Mouse (Mus musculus) MEL (cell line): ENCODE results near the gene Rtca.

Source experiments
- ETS1 ChIP-seq: IDR thresholded peaks from 2 replicates; pipeline ENCODE4 v1.6.1; 2012; ENCODE audit warnings: low read depth, mild to moderate bottlenecking, inconsistent platforms, low read length, improper control_type of control experiment, moderate library complexity
- GATA1 ChIP-seq: IDR thresholded peaks from 2 replicates; pipeline ENCODE4 v1.6.1; 2011; ENCODE audit warnings: low read depth, low read length, improper control_type of control experiment
- JUND ChIP-seq: IDR thresholded peaks from 2 replicates; pipeline ENCODE4 v1.6.1; 2011; ENCODE audit warnings: low read depth, mild to moderate bottlenecking, improper control_type of control experiment, low read length
- POLR2A ChIP-seq, 2 experiments: IDR thresholded peaks; 2 replicates each; pipeline ENCODE4 v1.6.1; 2011 to 2012; ENCODE audit warnings: low read length in 2 of 2, mild to moderate bottlenecking in 2 of 2, control low read depth in 1 of 2, improper control_type of control experiment in 1 of 2, low read depth in 1 of 2, moderate library complexity in 1 of 2; ENCODE audit not compliant: control insufficient read depth in 1 of 2, insufficient read depth in 1 of 2, poor library complexity in 1 of 2

- no peak for TF ChIP-seq POLR2A (IDR thresholded peaks at IDR 0.05; ENCODE audit: control insufficient read depth in 1 of 2, insufficient read depth in 1 of 2, low read depth in 1 of 2, low read length in 2 of 2, poor library complexity in 1 of 2)
- TF ChIP-seq GATA1: no peak
- TF ChIP-seq ETS1: no peak
- TF ChIP-seq JUND: no peak
Observed at GRCm38 (mm10) chr3:116547430-116547829, 39.4 kb upstream of the Rtca start.
